Mouse (Mus musculus) limb, embryonic 11.5 days (tissue): ENCODE data around the gene Wdr18. TPM values are rescaled to one million over a fixed set of nuclear protein-coding genes. Genes with fewer than 3 reads are reported as not detected.
A peak's percentile ranks its signal among the peaks of the same experiment; 100 is the strongest.

Experiments used
- ATAC-seq: fragments of 200-750 bp; cut with Nextera tagmentation; 2 replicates; pipeline ENCODE4 v1.8.0; 2017; ENCODE audit warnings: low read depth; ENCODE audit not compliant: insufficient number of reproducible peaks, low FRiP score, low TSS enrichment
- DNase-seq: peaks from one replicate; pipeline ENCODE4 v3.0.0-alpha.2; 2015; ENCODE audit warnings: low spot score
- H3K27ac ChIP-seq: fragments of 300-500 bp; sonication (generic); replicated peaks from 2 replicates; pipeline ENCODE4 v1.5.1; 2014; ENCODE audit warnings: low read depth, mild to moderate bottlenecking, low read length
- H3K27me3 ChIP-seq: fragments of 300-500 bp; sonication (generic); 2 replicates; pipeline ENCODE4 v1.6.1; 2014; ENCODE audit warnings: mild to moderate bottlenecking, low read length, mixed read lengths; ENCODE audit not compliant: control insufficient read depth, insufficient read depth
- H3K36me3 ChIP-seq: fragments of 300-500 bp; sonication (generic); 2 replicates; pipeline ENCODE4 v1.6.1; 2014; ENCODE audit warnings: mild to moderate bottlenecking, low read length, moderate library complexity, mixed read lengths; ENCODE audit not compliant: control insufficient read depth, insufficient read depth
- H3K4me1 ChIP-seq: fragments of 300-500 bp; sonication (generic); 2 replicates; pipeline ENCODE4 v1.6.1; 2014; ENCODE audit warnings: low read length, mixed read lengths; ENCODE audit not compliant: control insufficient read depth, insufficient read depth
- H3K4me2 ChIP-seq: fragments of 300-500 bp; sonication (generic); 2 replicates; pipeline ENCODE4 v1.6.1; 2014; ENCODE audit warnings: low read depth, mild to moderate bottlenecking, moderate library complexity; ENCODE audit not compliant: severe bottlenecking
- H3K4me3 ChIP-seq: fragments of 300-500 bp; sonication (generic); 2 replicates; pipeline ENCODE4 v1.5.1; 2014; ENCODE audit warnings: low read depth, low read length
- H3K9ac ChIP-seq: fragments of 300-500 bp; sonication (generic); 2 replicates; pipeline ENCODE4 v1.6.1; 2014; ENCODE audit warnings: mild to moderate bottlenecking, low read length
- H3K9me3 ChIP-seq: fragments of 300-500 bp; sonication (generic); 2 replicates; pipeline ENCODE4 v1.6.1; 2016; ENCODE audit warnings: low read length; ENCODE audit not compliant: control insufficient read depth
- WGBS: fragments of 180-500 bp; shearing (Covaris S2); extraction: QIAGEN DNeasy Blood & Tissue Kit; methylation state at CpG from one replicate; pipeline ENCODE4 v1.1.7; 2014; 5-methylcytosine and 5-hydroxymethylcytosine counted together
- polyA plus RNA-seq: library from polyadenylated mRNA; unstranded; fragments of >200 nt; fragmentation: Nextera tagmentation; extraction: Ambion mirVana; gene quantifications from 2 replicates; pipeline ENCODE4 v1.2.1, GENCODE M21; 2014

Gene Wdr18
- polyA plus RNA-seq, 1 experiment from 2014 or later: 144 TPM

DNA sequence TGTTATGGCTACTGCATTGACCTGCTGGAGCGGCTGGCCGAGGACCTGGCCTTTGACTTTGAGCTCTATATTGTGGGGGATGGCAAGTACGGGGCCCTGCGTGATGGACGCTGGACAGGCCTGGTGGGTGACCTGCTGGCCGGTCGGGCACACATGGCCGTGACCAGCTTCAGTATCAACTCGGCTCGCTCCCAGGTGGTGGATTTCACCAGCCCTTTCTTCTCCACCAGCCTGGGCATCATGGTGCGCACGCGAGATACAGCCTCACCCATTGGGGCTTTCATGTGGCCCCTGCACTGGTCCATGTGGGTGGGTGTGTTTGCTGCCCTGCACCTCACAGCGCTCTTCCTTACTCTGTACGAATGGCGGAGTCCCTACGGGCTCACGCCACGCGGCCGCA, 14.1 kb downstream of the Wdr18 start:
- Histone ChIP-seq H3K9me3 (no peaks in the 10 kb centered on the region), H3K36me3 (peaks cover 40% of the 10 kb centered on the region), H3K27ac (no peak overlapping the region), H3K4me1 (peaks cover 13% of the 10 kb centered on the region), H3K27me3 (peaks cover 9% of the 10 kb centered on the region), H3K9ac (no peak overlapping the region), H3K4me3 (no peak overlapping the region), H3K4me2 (no peak overlapping the region)
- no peak for DNase-seq
- 90% methylated on average over 21 of the region's 21 CpGs for WGBS
- ATAC-seq: no peak

DNA sequence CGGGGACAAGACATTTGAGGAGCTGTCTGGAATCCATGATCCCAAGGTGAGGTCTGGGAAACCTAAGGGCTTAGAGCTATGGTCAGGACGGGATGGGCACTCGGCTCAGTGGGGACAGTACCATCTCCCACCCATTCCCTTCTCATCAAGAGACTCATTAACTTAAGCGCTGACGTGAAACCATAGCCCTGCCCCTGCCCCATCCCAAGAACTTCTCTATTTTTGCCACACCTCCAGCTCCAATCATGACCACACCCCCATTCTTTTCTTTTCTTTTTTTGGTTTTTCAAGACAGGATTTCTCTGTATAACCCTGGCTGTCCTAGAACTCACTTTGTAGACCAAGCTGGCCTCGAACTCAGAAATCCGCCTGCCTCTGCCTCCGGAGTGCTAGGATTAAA, 14.7 kb downstream of the Wdr18 start:
- H3K27me3 ChIP-seq: peaks cover 9% of the 10 kb centered on the region
- H3K36me3 ChIP-seq: peaks cover 43% of the 10 kb centered on the region
- ATAC-seq (no peak), DNase-seq (no peak)
- no peak overlapping the region for H3K27ac ChIP-seq
- no peak overlapping the region for H3K4me3 ChIP-seq
- 92% methylated on average over 8 of the region's 8 CpGs for WGBS
- no peaks in the 10 kb centered on the region for H3K9me3 ChIP-seq
- no peak overlapping the region for H3K4me2 ChIP-seq
- peaks cover 13% of the 10 kb centered on the region for H3K4me1 ChIP-seq
- H3K9ac ChIP-seq: no peak overlapping the region

- Histone ChIP-seq H3K9me3 (no peaks in the 10 kb centered on the region), H3K27ac (no peak overlapping the region), H3K9ac (no peak overlapping the region), H3K36me3 (peaks cover 43% of the 10 kb centered on the region), H3K4me3 (no peak overlapping the region), H3K4me1 (peaks cover 4% of the 10 kb centered on the region; the same call in 1 of the 2 replicates), H3K27me3 (peaks cover 1% of the 10 kb centered on the region; the same call in 1 of the 2 replicates), H3K4me2 (no peak overlapping the region)
- no peak for ATAC-seq
- no peak for DNase-seq
- 85% methylated on average over 28 of the region's 28 CpGs for WGBS
Observed at GRCm38 (mm10) chr10:79976071-79976721, 16.2 kb downstream of the Wdr18 start.

DNA sequence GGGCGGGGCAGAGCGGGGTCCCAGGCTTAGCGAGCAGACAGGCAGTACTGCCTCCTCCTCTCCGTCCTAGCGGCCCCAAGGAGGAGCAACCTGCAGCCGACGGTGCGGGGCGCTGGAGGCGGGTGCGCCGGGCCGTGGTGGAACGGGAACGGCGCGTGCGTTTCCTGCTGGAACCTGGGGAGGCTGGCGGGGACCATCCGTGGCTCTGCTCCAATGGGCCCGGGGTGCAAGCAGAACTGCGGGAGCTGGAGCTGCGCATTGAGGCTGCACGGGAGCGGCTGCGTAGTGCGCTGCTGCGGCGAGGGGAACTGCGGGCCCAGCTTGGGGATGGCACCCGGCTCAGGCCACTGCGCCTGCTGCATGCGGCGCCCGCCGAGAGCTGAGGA, 16.8 kb downstream of the Wdr18 start:
- ATAC-seq (no peak), DNase-seq (no peak)
- H3K4me1 ChIP-seq: no peaks in the 10 kb centered on the region
- H3K9me3 ChIP-seq: no peaks in the 10 kb centered on the region
- H3K9ac ChIP-seq: no peak overlapping the region
- H3K36me3 ChIP-seq: peaks cover 43% of the 10 kb centered on the region
- whole genome bisulfite sequencing: 70% methylated on average over 34 of the region's 36 CpGs
- no peak overlapping the region for H3K4me2 ChIP-seq
- H3K27ac ChIP-seq: no peak overlapping the region
- no peaks in the 10 kb centered on the region for H3K27me3 ChIP-seq
- H3K4me3 ChIP-seq: no peak overlapping the region

DNA sequence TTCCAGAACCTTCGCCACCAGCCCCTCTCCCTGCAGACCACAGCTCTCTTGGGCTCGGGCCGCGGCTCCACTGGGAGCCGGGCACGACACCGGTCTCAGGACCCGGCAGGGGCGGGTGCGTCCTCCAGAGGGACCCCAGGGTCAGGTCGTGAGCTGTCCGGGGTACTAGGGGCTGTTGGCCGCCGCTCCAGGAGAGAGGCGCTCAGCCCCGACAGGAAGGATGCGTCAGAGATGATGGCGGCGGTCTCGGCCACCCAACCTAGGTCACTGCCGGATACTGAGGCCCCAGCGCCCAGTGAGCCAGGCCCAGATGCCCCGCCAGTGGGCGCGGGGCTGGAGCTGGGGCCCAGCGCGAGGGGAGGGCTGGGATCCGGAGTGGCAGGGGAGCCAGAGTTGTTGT, 17.4 kb downstream of the Wdr18 start:
- H3K4me3 ChIP-seq: no peak overlapping the region
- H3K27me3 ChIP-seq: no peaks in the 10 kb centered on the region
- DNase-seq: no peak
- WGBS: 84% methylated on average over 21 of the region's 28 CpGs
- no peak overlapping the region for H3K27ac ChIP-seq
- no peaks in the 10 kb centered on the region for H3K4me1 ChIP-seq
- no peak overlapping the region for H3K4me2 ChIP-seq
- no peaks in the 10 kb centered on the region for H3K9me3 ChIP-seq
- no peak overlapping the region for H3K9ac ChIP-seq
- ATAC-seq: no peak
- peaks cover 43% of the 10 kb centered on the region for H3K36me3 ChIP-seq

DNA sequence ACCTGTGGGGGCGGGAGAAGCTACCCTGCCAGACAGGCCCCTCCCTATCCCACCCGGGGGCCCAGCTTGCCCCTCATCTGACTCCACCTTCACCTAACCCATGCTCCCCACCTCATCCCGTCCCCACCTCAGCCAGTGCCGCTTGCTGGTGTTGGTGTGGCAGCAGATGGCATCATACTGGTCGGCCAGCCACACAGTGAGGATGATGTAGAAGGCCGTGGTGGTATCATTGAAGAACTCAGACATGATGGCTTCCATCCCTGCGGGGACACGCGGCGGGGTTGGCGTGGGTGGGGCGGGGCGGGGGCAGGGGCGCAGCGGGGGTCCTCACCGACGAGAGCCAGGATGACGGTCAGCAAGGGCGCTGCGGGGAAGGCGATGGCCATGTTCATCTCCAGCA, 18.1 kb downstream of the Wdr18 start:
- Histone ChIP-seq H3K4me2 (no peak overlapping the region), H3K4me1 (peaks cover 6% of the 10 kb centered on the region), H3K27ac (no peak overlapping the region), H3K27me3 (no peaks in the 10 kb centered on the region), H3K9ac (no peak overlapping the region), H3K4me3 (no peak overlapping the region), H3K36me3 (peaks cover 43% of the 10 kb centered on the region), H3K9me3 (no peaks in the 10 kb centered on the region)
- no peak for ATAC-seq
- DNase-seq: no peak
- 95% methylated on average over 20 of the region's 21 CpGs for WGBS

DNA sequence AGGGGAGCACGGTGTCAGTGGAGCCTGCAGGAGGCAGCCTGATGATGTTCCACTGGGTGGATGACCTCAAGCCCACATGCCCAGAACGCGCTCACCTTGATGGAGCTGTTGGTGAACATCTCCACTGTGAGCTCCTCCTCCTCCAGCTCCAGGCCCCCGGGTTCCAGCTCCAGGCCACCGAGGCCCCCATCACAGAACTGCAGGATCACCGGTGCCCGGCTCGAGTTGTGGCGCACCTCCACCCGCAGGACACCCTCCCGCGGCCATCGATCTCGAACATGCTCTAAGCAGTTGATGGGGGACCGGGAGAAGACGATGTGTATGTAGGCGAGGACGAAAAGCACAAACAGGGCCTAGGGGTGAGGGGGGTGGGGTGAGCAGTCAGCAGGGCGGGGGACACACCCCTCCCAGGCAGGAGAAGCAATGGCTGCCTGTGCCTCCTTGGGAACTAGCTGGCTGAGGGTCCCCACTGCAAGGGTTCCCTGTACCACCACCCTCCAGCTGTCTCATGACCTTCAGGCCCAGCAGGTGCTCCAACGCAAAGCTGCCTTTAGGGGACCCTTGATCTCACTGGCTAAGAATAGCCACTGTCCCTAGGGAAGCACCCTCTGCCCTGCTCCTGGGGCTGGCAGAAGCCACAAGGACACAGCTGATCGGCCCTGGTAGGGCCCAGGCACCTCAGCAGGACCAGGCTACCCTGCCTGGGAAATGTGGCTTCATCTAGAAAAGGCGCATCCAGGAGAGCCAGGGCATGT, 19.6 kb downstream of the Wdr18 start:
- 95% methylated on average over 22 of the region's 22 CpGs for WGBS
- Histone ChIP-seq H3K36me3 (peaks cover 41% of the 10 kb centered on the region), H3K9me3 (no peaks in the 10 kb centered on the region), H3K9ac (no peak overlapping the region), H3K4me2 (no peak overlapping the region), H3K27ac (no peak overlapping the region), H3K4me3 (no peak overlapping the region), H3K27me3 (no peaks in the 10 kb centered on the region), H3K4me1 (peaks cover 10% of the 10 kb centered on the region)
- ATAC-seq (no peak), DNase-seq (no peak)

DNA sequence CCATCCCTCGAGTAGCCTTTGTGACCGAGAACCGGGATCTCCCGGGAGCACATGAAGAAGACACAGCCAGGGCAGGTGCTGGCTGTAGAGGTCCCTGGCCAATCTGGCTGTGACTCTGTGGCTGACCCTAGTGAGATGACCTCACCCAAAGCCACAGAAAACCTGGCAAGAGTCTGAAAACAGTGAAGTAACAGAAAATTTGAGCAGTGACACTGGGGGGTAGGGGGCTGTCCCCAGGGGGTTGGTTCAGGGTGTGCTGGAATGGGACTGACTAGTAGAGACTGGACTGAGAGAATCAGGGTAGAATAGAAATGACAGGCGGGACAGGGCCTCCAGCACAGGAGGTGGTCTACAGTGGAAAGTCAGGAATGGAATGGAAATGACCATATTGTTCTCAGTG, 23.3 kb downstream of the Wdr18 start:
- Histone ChIP-seq H3K9me3 (no peaks in the 10 kb centered on the region), H3K27me3 (no peaks in the 10 kb centered on the region), H3K4me2 (peak overlapping the region; percentile 54), H3K27ac (no peak overlapping the region), H3K9ac (no peak overlapping the region), H3K4me3 (peak overlapping the region; percentile 66), H3K4me1 (peaks cover 33% of the 10 kb centered on the region), H3K36me3 (peaks cover 11% of the 10 kb centered on the region)
- WGBS: 80% methylated on average over 5 of the region's 5 CpGs
- DNase-seq (no peak), ATAC-seq (no peak)
